Mouse (Mus musculus) T-helper 1 cell (primary cell): Measurements from ENCODE around the gene Dirc2.

Experiments
- in situ Hi-C: fragments of 300-600 bp; cut with MboI, MseI; formaldehyde crosslinking; loops from one replicate; pipeline ENCODE4 v1.15.1; 2025; ENCODE audit warnings: high pct_unique_total_duplicates

Gene Dirc2

GRCm38 (mm10) chr16:35775835-35776234 is 6.7 kb upstream of the Dirc2 start:
- in situ Hi-C loops: no loop called here

GRCm38 (mm10) chr16:35772598-35772997 is 3.4 kb upstream of the Dirc2 start:
- in situ Hi-C loops: no loop called here

GRCm38 (mm10) chr16:35771606-35772005 is 2.5 kb upstream of the Dirc2 start:
- in situ Hi-C loops: no loop called here

- in situ Hi-C loops: no loop called here
Observed at GRCm38 (mm10) chr16:35771141-35771540, 2.0 kb upstream of the Dirc2 start.

- in situ Hi-C loops: no loop called here
Observed at GRCm38 (mm10) chr16:35769878-35770657, 912 bp upstream of the Dirc2 start, which contains the start of gene Hspbap1. Gene Hspbap1 (plus strand): TSS chr16:35770375.

GRCm38 (mm10) chr16:35768469-35768784 is 729 bp downstream of the Dirc2 start:
- in situ Hi-C loops: no loop called here

GRCm38 (mm10) chr16:35766366-35766765 is 2.8 kb downstream of the Dirc2 start:
- in situ Hi-C loops: no loop called here

- in situ Hi-C loops: no loop called here
Observed at GRCm38 (mm10) chr16:35765449-35765848, 3.7 kb downstream of the Dirc2 start.

- in situ Hi-C loops: no loop called here
Observed at GRCm38 (mm10) chr16:35764941-35765340, 4.2 kb downstream of the Dirc2 start.

GRCm38 (mm10) chr16:35763590-35764296 is 5.4 kb downstream of the Dirc2 start:
- in situ Hi-C loops: no loop called here

GRCm38 (mm10) chr16:35759401-35759800 is 9.8 kb downstream of the Dirc2 start:
- in situ Hi-C loops: no loop called here

GRCm38 (mm10) chr16:35756697-35757096 is 12.5 kb downstream of the Dirc2 start:
- in situ Hi-C loops: no loop called here

GRCm38 (mm10) chr16:35755502-35756334 is 13.4 kb downstream of the Dirc2 start:
- in situ Hi-C loops: no loop called here

- in situ Hi-C loops: no loop called here
Observed at GRCm38 (mm10) chr16:35753926-35754325, 15.2 kb downstream of the Dirc2 start.

GRCm38 (mm10) chr16:35751841-35752240 is 17.3 kb downstream of the Dirc2 start:
- in situ Hi-C loops: no loop called here

- in situ Hi-C loops: no loop called here
Observed at GRCm38 (mm10) chr16:35749385-35749784, 19.8 kb downstream of the Dirc2 start.

- in situ Hi-C loops: no loop called here
Observed at GRCm38 (mm10) chr16:35748237-35748603, 20.9 kb downstream of the Dirc2 start.

- in situ Hi-C loops: no loop called here
Observed at GRCm38 (mm10) chr16:35747417-35748236, 21.5 kb downstream of the Dirc2 start.

- in situ Hi-C loops: no loop called here
Observed at GRCm38 (mm10) chr16:35742251-35742937, 26.8 kb downstream of the Dirc2 start.

GRCm38 (mm10) chr16:35741621-35742020 is 27.5 kb downstream of the Dirc2 start:
- in situ Hi-C loops: no loop called here

GRCm38 (mm10) chr16:35740943-35741342 is 28.2 kb downstream of the Dirc2 start:
- in situ Hi-C loops: no loop called here
